Mouse (Mus musculus): ENCODE measurements around the gene Syngr1. TPM values are rescaled to one million over a fixed set of nuclear protein-coding genes. Genes with fewer than 3 reads are reported as not detected.

Gene Syngr1
- total RNA-seq (2014; fragmentation: Nextera tagmentation) (41.4 and 44.2 TPM in 2 replicates), total RNA-seq (2017) (74.6 and 96.9 TPM in 2 replicates), polyA plus RNA-seq (2012) (86.9 and 89.8 TPM in 2 replicates)

- TF ChIP-seq TAL1 (conservative IDR thresholded peaks at IDR 0.05; ENCODE audit: low read depth, low read length) (no peak), GATA1 (IDR thresholded peaks at IDR 0.05; ENCODE audit: borderline replicate concordance, low read length) (no peak), GATA2 (IDR thresholded peaks at IDR 0.05; ENCODE audit: borderline replicate concordance, low read depth, low read length) (no peak), CTCF (IDR thresholded peaks at IDR 0.05; ENCODE audit: low read depth, low read length) (peak; percentile 62)
- peak; percentile 45 for ATAC-seq (ENCODE audit: extremely low read depth, insufficient number of reproducible peaks, low FRiP score, poor library complexity, severe bottlenecking)
- Histone ChIP-seq H3K27me3 (ENCODE audit: insufficient read depth, low read length) (no peaks in the 10 kb centered on the region), H3K36me3 (replicated peaks) (peaks cover 30% of the 10 kb centered on the region), H3K4me1 (ENCODE audit: insufficient read depth, low read depth, low read length) (peaks cover 62% of the 10 kb centered on the region), H3K9me3 (replicated peaks) (no peaks in the 10 kb centered on the region; the same call in 1 of the 2 replicates), H3K4me3 (ENCODE audit: low read depth, low read length) (peak within 1 kb of the TSS; percentile 95)
- DNase-seq (ENCODE audit: low spot score): peak; percentile 86
Measured at GRCm38 (mm10) chr15:80091121-80091955, at the start of gene Syngr1, which contains the start of gene Rpl3. Gene Syngr1, plus strand, starts transcription at chr15:80091334. Gene Rpl3, minus strand, starts transcription at chr15:80091868.

GRCm38 (mm10) chr15:80042152-80042551, 49.0 kb upstream of the Syngr1 start:
- DNase-seq (ENCODE audit: low spot score) (no peak), ATAC-seq (ENCODE audit: extremely low read depth, insufficient number of reproducible peaks, low FRiP score, poor library complexity, severe bottlenecking) (no peak)
- no peak for TF ChIP-seq GATA1 (IDR thresholded peaks at IDR 0.05; ENCODE audit: borderline replicate concordance, low read length)
- no peak for TF ChIP-seq GATA2 (IDR thresholded peaks at IDR 0.05; ENCODE audit: borderline replicate concordance, low read depth, low read length)
- no peak for TF ChIP-seq POLR2AphosphoS5 (IDR thresholded peaks at IDR 0.05; ENCODE audit: insufficient replicate concordance, low read depth, low read length)
- no peak for TF ChIP-seq CTCF (IDR thresholded peaks at IDR 0.05; ENCODE audit: low read depth, low read length)
- TF ChIP-seq TAL1 (conservative IDR thresholded peaks at IDR 0.05; ENCODE audit: low read depth, low read length): no peak
- Histone ChIP-seq H3K4me3 (ENCODE audit: low read depth, low read length) (no peak overlapping the region), H3K9me3 (replicated peaks) (peaks cover 4% of the 10 kb centered on the region), H3K36me3 (replicated peaks) (no peaks in the 10 kb centered on the region), H3K27me3 (ENCODE audit: insufficient read depth, low read length) (peaks cover 15% of the 10 kb centered on the region; the same call in 1 of the 2 replicates), H3K4me1 (ENCODE audit: insufficient read depth, low read depth, low read length) (no peaks in the 10 kb centered on the region)

- DNase-seq (ENCODE audit: low spot score) (no peak), ATAC-seq (ENCODE audit: extremely low read depth, insufficient number of reproducible peaks, low FRiP score, poor library complexity, severe bottlenecking) (no peak)
- H3K4me3 ChIP-seq (ENCODE audit: low read depth, low read length): no peak overlapping the region
- no peaks in the 10 kb centered on the region for H3K36me3 ChIP-seq (replicated peaks)
- TF ChIP-seq GATA2 (IDR thresholded peaks at IDR 0.05; ENCODE audit: borderline replicate concordance, low read depth, low read length): no peak
- no peak for TF ChIP-seq CTCF (IDR thresholded peaks at IDR 0.05; ENCODE audit: low read depth, low read length)
- TF ChIP-seq POLR2AphosphoS5 (IDR thresholded peaks at IDR 0.05; ENCODE audit: insufficient replicate concordance, low read depth, low read length): no peak
- no peak for TF ChIP-seq TAL1 (conservative IDR thresholded peaks at IDR 0.05; ENCODE audit: low read depth, low read length)
- no peak for TF ChIP-seq GATA1 (IDR thresholded peaks at IDR 0.05; ENCODE audit: borderline replicate concordance, low read length)
- no peaks in the 10 kb centered on the region for H3K4me1 ChIP-seq (ENCODE audit: insufficient read depth, low read depth, low read length)
- H3K9me3 ChIP-seq (replicated peaks): peaks cover 4% of the 10 kb centered on the region
- peaks cover 23% of the 10 kb centered on the region; the same call in 1 of the 2 replicates for H3K27me3 ChIP-seq (ENCODE audit: insufficient read depth, low read length)
Measured at GRCm38 (mm10) chr15:80044249-80044648, 46.9 kb upstream of the Syngr1 start.

GRCm38 (mm10) chr15:80045749-80046148, 45.4 kb upstream of the Syngr1 start:
- no peak for ATAC-seq (ENCODE audit: extremely low read depth, insufficient number of reproducible peaks, low FRiP score, poor library complexity, severe bottlenecking)
- Histone ChIP-seq H3K9me3 (replicated peaks) (peaks cover 4% of the 10 kb centered on the region), H3K36me3 (replicated peaks) (no peaks in the 10 kb centered on the region), H3K4me3 (ENCODE audit: low read depth, low read length) (no peak overlapping the region), H3K4me1 (ENCODE audit: insufficient read depth, low read depth, low read length) (no peaks in the 10 kb centered on the region), H3K27me3 (ENCODE audit: insufficient read depth, low read length) (peaks cover 27% of the 10 kb centered on the region; the same call in 1 of the 2 replicates)
- no peak for TF ChIP-seq POLR2AphosphoS5 (IDR thresholded peaks at IDR 0.05; ENCODE audit: insufficient replicate concordance, low read depth, low read length)
- no peak for TF ChIP-seq GATA1 (IDR thresholded peaks at IDR 0.05; ENCODE audit: borderline replicate concordance, low read length)
- no peak for TF ChIP-seq CTCF (IDR thresholded peaks at IDR 0.05; ENCODE audit: low read depth, low read length)
- DNase-seq (ENCODE audit: low spot score): no peak

GRCm38 (mm10) chr15:80047242-80047641, 43.9 kb upstream of the Syngr1 start:
- H3K4me1 ChIP-seq (ENCODE audit: insufficient read depth, low read depth, low read length): no peaks in the 10 kb centered on the region
- no peaks in the 10 kb centered on the region for H3K36me3 ChIP-seq (replicated peaks)
- TF ChIP-seq POLR2AphosphoS5 (IDR thresholded peaks at IDR 0.05; ENCODE audit: insufficient replicate concordance, low read depth, low read length) (no peak), GATA1 (IDR thresholded peaks at IDR 0.05; ENCODE audit: borderline replicate concordance, low read length) (no peak), TAL1 (conservative IDR thresholded peaks at IDR 0.05; ENCODE audit: low read depth, low read length) (no peak), CTCF (IDR thresholded peaks at IDR 0.05; ENCODE audit: low read depth, low read length) (no peak), GATA2 (IDR thresholded peaks at IDR 0.05; ENCODE audit: borderline replicate concordance, low read depth, low read length) (no peak)
- H3K27me3 ChIP-seq (ENCODE audit: insufficient read depth, low read length): peaks cover 27% of the 10 kb centered on the region; the same call in 1 of the 2 replicates
- H3K4me3 ChIP-seq (ENCODE audit: low read depth, low read length): no peak overlapping the region
- H3K9me3 ChIP-seq (replicated peaks): peaks cover 4% of the 10 kb centered on the region
- ATAC-seq (ENCODE audit: extremely low read depth, insufficient number of reproducible peaks, low FRiP score, poor library complexity, severe bottlenecking) (no peak), DNase-seq (ENCODE audit: low spot score) (no peak)

- peaks cover 27% of the 10 kb centered on the region; the same call in 1 of the 2 replicates for H3K27me3 ChIP-seq (ENCODE audit: insufficient read depth, low read length)
- no peaks in the 10 kb centered on the region for H3K4me1 ChIP-seq (ENCODE audit: insufficient read depth, low read depth, low read length)
Measured at GRCm38 (mm10) chr15:80047973-80048372, 43.2 kb upstream of the Syngr1 start.

More at GRCm38 (mm10) chr15:80047973-80048372, 43.2 kb upstream of the Syngr1 start:
- Histone ChIP-seq H3K9me3 (replicated peaks) (peaks cover 4% of the 10 kb centered on the region), H3K36me3 (replicated peaks) (no peaks in the 10 kb centered on the region), H3K4me3 (ENCODE audit: low read depth, low read length) (no peak overlapping the region)
- TF ChIP-seq POLR2AphosphoS5 (IDR thresholded peaks at IDR 0.05; ENCODE audit: insufficient replicate concordance, low read depth, low read length): no peak
- TF ChIP-seq GATA2 (IDR thresholded peaks at IDR 0.05; ENCODE audit: borderline replicate concordance, low read depth, low read length): no peak
- no peak for TF ChIP-seq GATA1 (IDR thresholded peaks at IDR 0.05; ENCODE audit: borderline replicate concordance, low read length)
- no peak for TF ChIP-seq TAL1 (conservative IDR thresholded peaks at IDR 0.05; ENCODE audit: low read depth, low read length)
- no peak for DNase-seq (ENCODE audit: low spot score)
- ATAC-seq (ENCODE audit: extremely low read depth, insufficient number of reproducible peaks, low FRiP score, poor library complexity, severe bottlenecking): no peak

Measured in G1E (cell line).